Mouse (Mus musculus): ENCODE data around the gene Eda. TPM values are rescaled to one million over a fixed set of nuclear protein-coding genes. Genes with fewer than 3 reads are reported as not detected.

The Eda gene
- polyA plus RNA-seq (2012; rRNA removed) = 2.7 and 3.9 TPM in 2 replicates

DNA sequence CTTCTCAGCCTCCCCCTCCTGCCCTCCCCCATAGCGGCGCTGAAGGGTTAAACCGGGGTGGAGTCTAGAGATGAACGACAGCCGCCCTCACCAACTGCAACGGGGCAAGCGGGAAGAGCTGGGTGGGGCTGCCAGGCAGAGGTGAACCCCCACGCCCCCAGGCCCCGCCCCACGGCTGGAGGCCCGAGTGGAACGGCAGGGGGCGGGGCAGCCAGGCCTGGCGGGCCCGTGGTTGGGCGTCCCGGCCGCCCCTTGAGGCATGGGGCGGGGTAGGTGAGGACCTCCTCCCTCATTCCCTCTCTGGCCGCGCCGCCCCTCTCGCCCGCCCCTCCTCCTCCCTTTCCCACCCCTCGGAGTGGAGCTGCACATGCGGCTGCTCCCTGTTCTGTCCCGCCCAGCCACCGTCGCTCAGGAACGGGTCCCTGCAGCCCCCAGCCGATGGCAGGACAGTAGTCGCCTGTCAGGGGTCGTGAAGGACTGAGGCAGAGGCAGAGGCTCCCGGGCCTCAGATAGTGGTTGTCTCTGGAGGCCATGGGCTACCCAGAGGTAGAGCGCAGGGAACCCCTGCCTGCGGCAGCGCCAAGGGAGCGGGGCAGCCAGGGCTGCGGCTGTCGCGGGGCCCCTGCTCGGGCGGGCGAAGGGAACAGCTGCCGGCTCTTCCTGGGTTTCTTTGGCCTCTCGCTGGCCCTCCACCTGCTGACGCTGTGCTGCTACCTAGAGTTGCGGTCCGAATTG lies at the start of gene Eda:
Gene Eda (plus strand): TSS at position 357 of the 735 bp plus-strand sequence.

DNA sequence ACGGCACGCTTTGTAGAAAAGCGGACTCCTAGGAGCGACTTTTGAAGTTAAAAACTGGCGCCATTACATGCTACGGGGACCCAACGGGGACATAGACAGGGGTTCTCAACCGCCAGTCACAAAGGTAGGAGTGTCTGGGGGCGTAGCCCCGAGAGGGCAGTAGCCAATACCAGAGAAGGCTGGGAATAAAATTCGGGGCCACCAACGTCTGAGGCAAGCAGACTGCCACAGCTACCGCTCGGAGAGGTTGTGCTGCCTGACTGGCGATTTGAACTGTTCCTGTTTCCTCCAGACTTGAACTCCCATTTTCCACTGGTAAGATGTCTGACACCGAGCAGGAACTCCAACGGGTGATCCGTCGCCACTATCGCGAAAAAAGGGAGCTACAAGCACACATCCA lies 453.3 kb downstream of the Eda start, which contains the start of gene Otud6a:
Gene Otud6a (plus strand): TSS at position 321 of the 400 bp plus-strand sequence.

DNA sequence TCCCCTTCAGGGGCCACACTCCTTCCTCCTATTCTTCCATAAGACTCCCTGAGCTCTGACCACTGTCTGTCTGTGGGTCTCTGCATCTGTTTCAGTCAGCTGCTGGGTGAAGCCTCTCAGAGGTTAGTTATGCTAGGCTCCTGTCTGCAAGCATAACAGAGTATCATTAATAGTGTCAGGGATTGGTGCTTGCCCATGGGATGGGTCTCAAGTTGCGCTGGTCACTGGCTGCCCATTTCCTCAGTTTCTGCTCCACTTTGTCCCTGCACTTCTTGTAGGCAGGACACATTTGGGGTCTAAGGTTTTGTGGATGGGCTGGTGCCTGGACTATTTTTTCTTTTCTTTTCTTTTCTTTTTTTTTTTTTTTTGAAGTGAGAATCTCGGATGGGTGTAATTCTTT lies 467.2 kb downstream of the Eda start, which contains the start of gene Awat2:
Gene Awat2 (minus strand): TSS at position 101 of the 400 bp plus-strand sequence.

Other genes with a start within 250 kb of the Eda start
- gene Tmem28, start 154.6 kb upstream of the Eda start, polyA plus RNA-seq (2012; rRNA removed) = 5.4 and 6.1 TPM in 2 replicates

All from central nervous system, embryonic 14 days (tissue).